Mouse (Mus musculus): ENCODE measurements around the gene Map3k15.

The Map3k15 gene

DNA sequence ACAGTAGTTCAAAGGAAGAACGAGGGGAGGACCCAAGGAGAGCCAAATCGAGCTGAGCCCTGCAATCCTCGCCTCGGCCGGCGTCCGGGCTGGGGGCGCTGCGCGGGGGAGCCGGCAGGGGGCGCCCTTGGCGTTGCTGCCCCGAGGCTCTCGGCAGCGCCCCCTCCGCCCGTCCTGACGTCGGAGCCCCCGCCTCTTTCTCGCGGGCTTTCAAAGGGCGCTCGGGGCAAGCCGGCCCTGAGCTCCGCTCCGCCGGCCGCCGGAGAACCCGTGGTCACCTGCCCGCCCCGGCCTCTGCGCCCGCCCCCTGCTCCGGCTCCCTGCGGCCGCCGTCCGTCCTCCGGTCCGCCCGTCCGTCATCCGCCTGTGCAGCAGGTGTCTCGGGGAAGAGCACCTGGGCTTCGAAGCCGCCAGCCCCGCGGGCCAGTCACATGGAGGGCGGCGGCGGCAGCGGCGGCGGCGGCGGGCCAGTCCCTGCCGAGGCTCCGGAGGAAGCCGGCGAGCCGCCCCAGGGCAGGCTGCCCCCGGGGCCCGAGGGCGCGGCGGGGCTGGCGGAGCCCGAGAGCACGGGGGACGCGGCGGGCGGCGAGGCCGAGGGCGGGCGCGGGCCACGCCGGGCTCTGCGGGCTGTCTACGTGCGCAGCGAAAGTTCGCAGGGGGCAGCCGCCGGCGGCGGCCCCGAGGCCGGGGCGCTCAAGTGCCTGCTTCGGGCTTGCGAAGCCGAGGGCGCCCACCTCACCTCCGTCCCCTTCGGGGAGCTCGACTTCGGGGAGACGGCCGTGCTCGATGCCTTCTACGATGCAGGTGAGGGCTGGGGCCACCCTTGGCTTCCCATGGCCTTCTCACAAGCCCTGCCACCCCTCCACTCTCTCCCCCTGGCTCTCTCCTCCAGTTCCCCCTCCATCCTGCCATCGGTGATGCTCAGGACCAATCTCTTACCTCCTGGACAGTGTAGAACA is at the start of gene Map3k15:
TSS of gene Map3k15 (plus strand) at position 432 of the 959 bp plus-strand sequence.
- ChIA-PET POLR2A (interaction anchor here in 2 of 4 experiments (0.7 to 1.7 kb wide), 3 partner anchors 131 to 150 kb away, joined by 3 to 5 read pairs (median 4); partner anchors contain the start of gene Pdha1 (in 1 of the 2)), CTCF (interaction anchor here (0.6 to 1.8 kb wide), 15 partner anchors 9 to 514 kb away, joined by 3 to 10 read pairs (median 4); partner anchors contain the start of gene Phka2 (in 1 of the 4))

DNA sequence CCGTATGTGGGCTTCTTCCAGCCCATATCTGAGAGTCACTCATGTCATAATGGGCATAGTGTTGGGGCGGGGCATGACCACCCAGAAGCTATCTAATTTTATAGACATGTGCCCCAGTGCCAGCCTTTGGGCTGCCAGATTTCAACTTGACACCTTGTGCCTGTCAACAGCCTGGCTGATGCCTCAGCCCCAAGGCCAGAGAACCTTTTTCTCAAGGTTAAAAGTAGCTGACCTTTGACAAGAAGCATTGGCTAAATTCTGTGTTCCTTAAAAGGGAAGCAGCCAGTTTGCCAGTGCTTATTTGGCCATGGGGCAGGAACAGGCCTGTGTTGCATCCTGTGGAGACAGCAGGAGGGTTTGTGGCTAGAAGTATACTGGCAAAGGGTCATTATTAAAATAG is 45.7 kb upstream of the Map3k15 start:
- CTCF ChIA-PET, result interaction anchor here in 1 of 4 experiments (0.5 to 1.2 kb wide), 2 partner anchors 46 to 93 kb away, joined by 3 to 4 read pairs; partner anchors contain the start of gene Map3k15
- POLR2A ChIA-PET, result interaction anchor here in 1 of 4 experiments (0.5 kb wide), 1 partner anchor 128 kb away, joined by 3 read pairs; no protein-coding TSS in a partner anchor

DNA sequence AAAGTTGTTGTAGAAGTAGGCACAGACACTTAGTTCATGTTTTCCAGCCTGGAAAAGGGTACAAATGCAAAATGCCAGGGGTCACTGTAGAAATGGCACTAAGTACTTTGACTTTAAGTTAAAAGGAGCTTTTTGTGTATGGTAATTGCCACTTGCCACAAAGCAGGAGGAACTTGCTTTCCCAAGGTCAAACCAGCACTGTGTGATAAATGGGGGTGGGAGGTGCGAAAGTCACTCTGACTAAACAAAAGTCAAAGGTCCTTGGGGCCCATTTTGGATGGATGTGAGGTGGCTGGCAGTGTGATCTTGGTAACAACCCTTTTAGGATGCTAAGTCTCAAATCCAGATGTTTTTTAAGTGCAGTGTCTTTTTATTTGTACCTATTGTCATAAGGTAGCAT is 44.6 kb upstream of the Map3k15 start:
- POLR2A ChIA-PET, result no interaction called here
- CTCF ChIA-PET, result no interaction called here

DNA sequence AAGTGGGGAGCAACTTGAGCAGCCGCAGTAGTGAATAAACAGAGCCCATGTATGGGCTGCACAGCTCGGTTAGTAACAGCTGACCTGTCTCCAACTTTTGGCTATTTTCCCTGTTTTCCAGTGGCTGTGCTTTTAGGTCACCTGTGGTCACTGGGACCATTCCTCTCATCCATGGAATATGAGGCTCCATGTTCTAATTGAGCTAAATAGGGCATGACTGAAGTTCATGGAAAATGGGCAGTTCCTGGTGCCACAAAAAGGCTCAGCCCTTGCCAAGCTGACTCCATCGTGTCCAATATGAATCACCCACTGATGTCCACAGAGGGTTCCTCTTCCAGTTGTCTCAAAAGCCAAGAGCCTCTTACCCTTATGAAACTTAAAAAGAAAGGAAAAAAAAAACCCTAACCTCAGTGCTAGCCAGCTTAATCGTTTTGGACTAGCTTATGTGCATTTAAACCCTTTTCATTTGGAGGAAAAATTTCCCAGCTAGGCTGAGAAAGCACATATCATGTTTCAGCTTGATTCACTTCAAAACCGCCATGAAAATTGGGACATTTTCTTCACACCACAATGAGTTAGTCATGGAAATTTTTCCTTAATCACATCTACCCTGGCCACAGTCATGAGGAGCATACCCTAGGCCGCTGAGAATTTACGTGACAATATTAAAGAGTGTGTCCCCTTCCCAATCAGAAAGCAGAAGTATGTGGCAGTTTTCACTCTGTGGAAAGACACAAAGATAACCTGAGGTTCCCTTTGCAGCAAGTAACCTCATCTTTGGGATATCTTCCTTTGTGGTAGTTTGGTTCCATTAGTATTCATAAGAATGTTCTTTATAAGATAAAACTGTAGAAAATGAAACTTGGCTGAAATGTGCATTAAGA is 34.4 kb upstream of the Map3k15 start:
- ChIA-PET CTCF (interaction anchor here in 1 of 4 experiments (1.0 kb wide), 1 partner anchor 20 kb away, joined by 3 read pairs; no protein-coding TSS in a partner anchor), POLR2A (no interaction called here)

DNA sequence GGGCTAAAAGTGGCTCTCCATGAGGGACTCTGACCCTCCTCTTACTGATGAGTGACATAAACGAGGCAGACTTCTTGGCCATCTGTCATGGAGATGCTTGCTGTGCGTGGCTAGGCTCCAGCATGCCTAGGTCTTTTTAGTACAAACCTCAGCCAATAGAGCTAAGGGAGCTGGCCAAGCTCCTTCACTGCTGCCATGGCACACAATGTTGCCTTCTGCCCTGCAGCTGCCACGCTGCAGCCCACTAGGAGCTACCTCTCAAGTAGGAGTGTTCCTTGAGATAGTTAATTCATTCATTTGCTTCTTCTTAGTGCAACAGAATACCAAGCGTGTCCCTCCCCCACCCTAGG is 33.8 kb upstream of the Map3k15 start:
- ChIA-PET POLR2A (no interaction called here), CTCF (interaction anchor here in 1 of 4 experiments (1.0 kb wide), 1 partner anchor 19 kb away, joined by 3 read pairs; no protein-coding TSS in a partner anchor)

DNA sequence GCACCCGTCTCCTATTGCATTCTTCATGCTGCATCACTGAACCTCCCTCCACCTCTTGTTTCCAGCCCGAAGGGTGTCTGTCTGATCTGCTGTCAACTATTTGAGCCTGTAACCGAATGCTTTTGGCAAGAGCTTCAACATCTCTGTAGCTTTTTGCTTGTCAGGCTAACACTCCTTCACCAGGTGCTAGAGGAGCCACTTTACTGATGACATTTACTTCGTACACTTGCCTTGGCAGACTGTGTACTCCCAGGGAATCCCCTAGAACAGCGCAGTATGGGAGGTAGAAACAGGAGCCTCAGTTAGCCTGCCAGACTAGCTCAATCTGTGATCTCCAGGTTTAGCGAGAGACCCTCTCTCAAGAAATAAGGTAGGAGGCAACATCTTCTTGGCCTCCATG is 32.8 kb upstream of the Map3k15 start:
- ChIA-PET POLR2A (no interaction called here), CTCF (no interaction called here)

DNA sequence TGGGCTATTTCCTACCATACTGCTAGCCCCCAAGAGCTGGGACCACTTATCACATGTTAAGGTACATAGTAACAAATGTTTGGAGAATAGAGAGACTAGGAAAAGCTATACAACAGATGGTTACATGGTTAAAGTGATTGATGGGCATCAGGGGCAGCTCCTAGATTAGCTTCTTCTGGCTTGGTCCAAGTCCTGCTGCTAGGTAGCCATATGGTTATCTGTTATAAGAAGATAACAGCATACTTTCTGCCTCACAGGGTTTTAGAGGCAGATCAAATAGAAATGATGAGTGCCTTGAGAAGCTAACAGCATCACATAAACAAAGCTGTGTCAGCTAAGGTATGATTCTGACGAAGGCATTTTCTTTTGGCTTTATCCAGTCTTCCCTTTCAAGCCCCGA is 26.8 kb upstream of the Map3k15 start:
- POLR2A ChIA-PET, result interaction anchor here in 1 of 4 experiments (0.5 kb wide), 1 partner anchor 113 kb away, joined by 3 read pairs; no protein-coding TSS in a partner anchor
- CTCF ChIA-PET, result interaction anchor here in 1 of 4 experiments (0.5 to 0.6 kb wide), 2 partner anchors 206 to 547 kb away, joined by 3 read pairs; partner anchors contain the start of gene Map7d2

DNA sequence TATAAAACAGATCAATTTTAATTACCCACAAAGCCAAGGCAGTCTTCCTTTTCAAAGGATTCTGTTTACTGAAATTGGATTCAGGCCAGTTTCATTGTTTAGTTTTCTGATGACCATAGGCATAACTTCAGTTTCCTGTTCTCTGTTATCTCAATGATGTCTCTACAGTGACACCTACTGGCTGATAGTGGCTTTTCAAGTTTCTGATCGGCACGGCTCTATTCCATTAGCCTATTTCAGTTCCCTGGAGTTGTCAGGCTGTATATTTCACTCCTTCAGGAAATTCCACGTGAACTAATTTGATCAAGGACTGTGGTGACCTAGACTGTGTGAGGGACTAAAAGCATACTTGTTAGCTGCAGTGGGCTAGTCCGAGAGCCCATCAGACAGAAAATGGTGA is 25.0 kb upstream of the Map3k15 start:
- ChIA-PET CTCF (no interaction called here), POLR2A (no interaction called here)

DNA sequence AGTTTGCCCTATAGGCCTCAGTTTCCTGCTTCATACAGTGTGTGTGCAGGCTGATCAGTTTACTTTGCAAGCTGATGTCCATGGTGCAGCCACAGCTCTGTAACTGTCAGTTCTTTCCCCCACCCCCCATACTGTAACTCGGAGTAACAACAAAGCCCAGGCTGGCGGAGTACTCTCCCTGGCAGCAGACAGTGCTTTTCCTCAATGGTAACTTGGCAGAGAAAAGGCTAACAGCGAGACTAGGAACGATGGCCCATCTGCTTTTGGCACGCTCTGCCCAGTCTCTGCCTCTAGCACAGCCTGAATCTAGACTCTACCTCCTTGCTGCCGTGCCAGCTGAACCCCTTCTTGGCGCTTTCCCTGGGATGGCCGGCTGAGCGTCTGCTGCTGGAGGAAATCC is 24.3 kb upstream of the Map3k15 start:
- POLR2A ChIA-PET, result no interaction called here
- CTCF ChIA-PET, result no interaction called here

DNA sequence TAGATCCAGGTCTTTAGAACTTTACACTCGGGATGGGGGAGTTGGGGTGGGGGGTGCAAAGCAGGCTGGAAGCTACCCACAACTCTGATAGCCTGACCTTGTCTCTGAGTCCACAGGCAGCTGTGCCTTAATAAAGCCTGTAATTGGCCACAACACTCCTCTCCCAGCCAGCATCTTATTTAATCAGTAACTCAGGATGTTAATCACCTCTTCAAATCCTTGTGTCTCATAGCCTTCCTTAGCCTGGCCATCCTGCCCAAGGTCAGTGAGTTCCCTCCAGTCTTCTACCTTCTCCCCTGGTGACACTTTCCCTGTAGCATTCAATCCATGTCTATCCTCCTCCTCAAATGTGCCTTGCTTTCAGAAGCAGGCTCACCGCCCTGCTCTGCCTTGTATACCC is 19.2 kb upstream of the Map3k15 start:
- CTCF ChIA-PET, result no interaction called here

DNA sequence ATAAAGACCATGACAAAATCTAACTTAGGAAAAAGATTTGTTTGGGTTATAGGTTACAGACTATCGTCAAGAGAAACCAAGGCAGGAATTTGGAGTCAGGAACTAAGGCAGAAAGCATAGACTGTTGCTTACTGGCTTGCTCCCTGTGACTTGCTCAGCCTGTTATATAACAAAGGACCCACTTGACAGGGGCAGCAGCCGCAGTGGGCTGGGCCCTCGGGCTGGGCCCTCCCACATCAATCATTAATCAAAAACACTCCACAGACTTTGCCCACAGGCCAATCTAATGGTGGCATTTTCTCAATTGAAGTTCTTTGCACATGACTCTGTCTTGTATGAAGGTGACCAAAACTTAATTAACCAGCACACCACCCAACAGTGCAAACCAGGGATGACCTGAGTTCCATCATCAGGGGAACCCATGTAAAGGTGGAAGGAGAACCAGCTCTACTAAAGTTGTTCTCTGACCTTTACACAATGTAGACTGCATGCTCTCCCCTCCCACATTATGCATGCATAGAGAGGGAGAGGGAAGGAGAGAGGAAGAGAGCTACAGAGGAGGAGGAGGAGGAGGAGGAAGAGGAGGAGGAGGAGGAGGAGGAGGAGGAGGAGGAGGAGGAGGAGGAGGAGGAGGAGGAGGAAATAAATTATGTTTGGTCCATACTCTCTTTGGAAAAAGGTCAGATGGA is 17.0 kb upstream of the Map3k15 start:
- POLR2A ChIA-PET, result no interaction called here
- CTCF ChIA-PET, result interaction anchor here in 2 of 4 experiments (0.6 kb wide), 2 partner anchors 257 to 1558 kb away, joined by 3 read pairs; no protein-coding TSS in a partner anchor

More for the DNA sequence above, 19.2 kb upstream of the Map3k15 start:
- POLR2A ChIA-PET, result no interaction called here

DNA sequence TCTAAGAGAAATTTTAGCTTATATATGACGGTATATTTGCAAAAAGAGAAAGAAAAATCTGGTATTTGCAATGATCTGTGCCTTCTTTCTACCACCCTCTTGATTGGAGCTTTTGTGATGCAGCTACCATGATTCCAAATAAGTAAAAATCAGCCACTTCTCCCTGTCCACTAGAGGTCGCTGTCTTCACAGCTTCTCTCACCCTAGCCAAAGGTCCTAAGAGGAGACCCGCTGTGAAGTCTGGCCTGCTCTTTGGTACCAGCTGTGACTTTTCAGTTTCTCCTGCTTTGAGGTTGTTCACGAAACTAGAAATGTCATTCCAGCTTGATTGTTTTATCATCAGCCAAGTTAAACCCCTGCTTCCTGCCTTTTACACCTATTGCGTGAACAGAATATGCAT is 14.5 kb upstream of the Map3k15 start:
- ChIA-PET POLR2A (interaction anchor here in 1 of 4 experiments (1.5 kb wide), 1 partner anchor 197 kb away, joined by 3 read pairs; no protein-coding TSS in a partner anchor), CTCF (interaction anchor here in 3 of 4 experiments (0.6 to 1.6 kb wide), 16 partner anchors 14 to 348 kb away, joined by 3 to 10 read pairs (median 4); partner anchors contain the start of gene Map3k15 (in 3 of the 3))

DNA sequence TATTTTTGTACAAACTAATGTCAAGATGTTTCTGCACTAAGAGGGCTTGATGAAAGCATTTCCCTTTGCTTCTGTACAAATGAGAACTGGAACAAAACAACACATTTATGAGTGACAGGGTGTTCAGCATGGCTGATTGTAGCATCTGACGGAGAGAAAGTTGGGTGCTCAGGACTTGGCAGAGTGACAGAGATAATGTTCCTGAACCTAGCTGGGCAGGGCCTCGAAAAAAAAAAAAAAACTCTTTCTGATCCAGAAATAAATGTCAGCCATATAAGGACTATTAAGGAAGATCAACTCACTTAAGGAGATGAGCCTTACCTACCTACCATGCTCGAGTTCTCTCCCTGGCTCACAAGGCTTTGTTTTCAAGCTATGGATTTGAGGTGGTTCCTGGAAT is 12.0 kb upstream of the Map3k15 start:
- POLR2A ChIA-PET, result no interaction called here
- CTCF ChIA-PET, result no interaction called here

DNA sequence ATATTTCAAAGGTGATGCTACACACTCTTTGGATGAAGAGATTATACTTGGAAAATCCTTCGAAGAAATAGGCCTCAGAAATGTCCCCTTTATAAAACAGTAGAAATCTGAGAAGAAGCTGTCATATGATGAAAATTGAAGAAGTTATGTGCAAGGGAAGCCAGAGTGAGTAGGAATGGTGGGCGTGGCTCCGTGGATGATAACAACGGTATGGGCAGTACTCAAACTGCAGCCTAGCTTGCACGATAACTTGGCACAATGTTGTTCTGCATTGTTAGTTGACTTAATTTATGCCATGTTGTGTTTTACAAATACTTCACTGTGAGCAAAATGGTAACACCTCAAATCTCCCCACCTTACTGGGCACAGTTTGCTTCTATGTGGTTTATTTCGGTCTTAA is 7.6 kb downstream of the Map3k15 start:
- POLR2A ChIA-PET, result no interaction called here
- CTCF ChIA-PET, result no interaction called here

DNA sequence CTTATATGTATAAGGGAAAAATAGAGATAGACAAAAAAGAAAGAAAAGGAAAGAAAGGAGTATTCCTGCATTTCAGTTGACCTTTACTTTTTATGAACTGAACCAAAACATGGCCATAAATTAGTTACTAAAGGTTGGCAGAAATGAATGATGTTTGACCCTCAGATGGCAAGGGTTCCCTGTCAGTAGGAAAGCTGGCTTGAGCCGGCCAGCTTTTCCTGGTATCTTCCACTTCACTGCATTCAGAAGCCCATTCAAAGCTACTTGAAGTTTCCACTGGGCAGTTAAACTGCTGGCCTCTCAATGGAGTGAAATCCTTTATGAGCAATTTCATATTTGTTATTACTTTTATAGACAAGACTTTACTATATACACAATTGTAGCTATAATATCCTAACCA is 65.1 kb downstream of the Map3k15 start:
- POLR2A ChIA-PET, result no interaction called here
- CTCF ChIA-PET, result no interaction called here

DNA sequence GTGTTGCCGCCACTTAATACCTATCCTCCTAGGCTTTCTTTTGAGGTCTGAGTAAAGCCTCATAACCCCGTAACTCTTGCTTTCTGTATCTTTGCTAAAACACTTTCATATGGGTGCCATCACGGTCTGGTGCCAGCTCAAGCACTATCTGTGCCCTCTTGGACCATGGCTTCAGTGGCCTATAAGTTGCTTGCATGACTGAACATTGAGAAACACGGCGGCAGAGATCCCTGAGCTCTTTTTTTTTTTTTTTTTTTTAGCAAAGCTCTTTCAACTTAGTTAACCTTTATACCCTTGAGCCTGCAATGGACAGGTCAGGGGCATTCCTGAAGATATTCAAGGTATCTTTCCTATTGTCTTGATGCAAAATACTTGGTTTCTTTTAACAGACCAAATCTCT is 66.4 kb downstream of the Map3k15 start:
- CTCF ChIA-PET, result interaction anchor here in 1 of 4 experiments (0.6 kb wide), 1 partner anchor 67 kb away, joined by 4 read pairs; no protein-coding TSS in a partner anchor
- POLR2A ChIA-PET, result interaction anchor here in 1 of 4 experiments (0.6 to 1.0 kb wide), 4 partner anchors 12 to 1789 kb away, joined by 3 to 4 read pairs (median 3); no protein-coding TSS in a partner anchor

DNA sequence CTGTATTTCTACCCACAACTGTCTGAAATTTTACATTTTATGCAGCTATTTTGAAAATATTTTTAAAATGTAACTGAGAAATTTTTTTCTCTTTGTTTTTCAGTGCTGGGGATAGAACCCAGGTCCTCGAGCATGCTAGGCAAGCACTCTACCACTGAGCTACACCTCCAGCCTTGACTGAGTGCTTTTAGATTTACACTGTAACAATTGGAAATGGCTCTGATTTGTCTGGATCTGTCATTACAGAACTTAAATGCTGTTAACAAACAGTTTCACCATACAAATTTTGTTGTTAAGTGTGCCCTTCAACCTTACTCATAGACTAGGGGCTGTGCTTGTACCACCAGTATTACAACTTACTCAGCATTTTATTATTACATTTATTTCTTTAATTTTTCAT is 103.7 kb downstream of the Map3k15 start:
- CTCF ChIA-PET, result no interaction called here
- POLR2A ChIA-PET, result no interaction called here

DNA sequence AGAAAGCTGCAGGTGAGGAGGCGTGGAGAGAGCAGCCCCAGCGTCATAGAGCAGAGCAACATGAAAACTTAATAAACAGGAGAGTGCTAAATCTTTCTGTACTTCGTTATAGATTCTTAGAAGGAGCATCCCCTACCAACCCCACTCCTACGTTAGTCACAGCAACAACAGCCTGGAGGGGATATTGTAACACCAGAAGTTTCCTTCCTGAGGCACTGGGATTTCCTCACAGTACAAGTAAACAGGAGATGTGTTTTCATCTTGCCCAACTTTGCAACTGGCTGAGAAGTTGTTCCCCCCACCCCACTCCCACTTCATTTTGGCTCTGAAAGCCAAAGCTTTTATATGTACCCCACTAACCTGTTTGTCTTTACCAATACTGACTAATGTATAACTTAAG is 119.6 kb downstream of the Map3k15 start:
- ChIA-PET POLR2A (no interaction called here), CTCF (no interaction called here)

DNA sequence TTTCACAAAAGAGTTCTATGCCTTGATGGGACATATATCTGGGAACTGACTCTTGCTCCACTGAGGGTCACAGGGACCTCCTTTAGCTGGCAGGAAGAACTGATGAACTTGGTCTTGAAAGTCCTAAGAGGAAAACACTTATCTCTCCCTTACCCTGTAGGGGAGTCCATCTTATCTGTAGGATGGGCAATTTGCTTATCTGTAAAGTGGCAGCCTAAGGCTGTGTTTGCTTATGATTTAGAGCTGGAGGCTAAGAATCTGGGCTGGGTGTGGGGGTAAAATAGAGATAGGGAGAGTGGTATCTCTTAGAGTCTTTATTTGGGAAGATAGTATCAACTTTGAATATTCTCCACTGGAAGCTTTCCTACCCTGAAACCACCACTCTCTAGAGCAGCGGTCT is 125.5 kb downstream of the Map3k15 start:
- POLR2A ChIA-PET, result no interaction called here
- CTCF ChIA-PET, result no interaction called here
